Mouse (Mus musculus): ENCODE results near the gene Tbl1xr1. TPM values are rescaled to one million over a fixed set of nuclear protein-coding genes. Genes with fewer than 3 reads are reported as not detected.

Gene Tbl1xr1
- polyA plus RNA-seq, 1 experiment from 2014 or later = 12.0 TPM

DNA sequence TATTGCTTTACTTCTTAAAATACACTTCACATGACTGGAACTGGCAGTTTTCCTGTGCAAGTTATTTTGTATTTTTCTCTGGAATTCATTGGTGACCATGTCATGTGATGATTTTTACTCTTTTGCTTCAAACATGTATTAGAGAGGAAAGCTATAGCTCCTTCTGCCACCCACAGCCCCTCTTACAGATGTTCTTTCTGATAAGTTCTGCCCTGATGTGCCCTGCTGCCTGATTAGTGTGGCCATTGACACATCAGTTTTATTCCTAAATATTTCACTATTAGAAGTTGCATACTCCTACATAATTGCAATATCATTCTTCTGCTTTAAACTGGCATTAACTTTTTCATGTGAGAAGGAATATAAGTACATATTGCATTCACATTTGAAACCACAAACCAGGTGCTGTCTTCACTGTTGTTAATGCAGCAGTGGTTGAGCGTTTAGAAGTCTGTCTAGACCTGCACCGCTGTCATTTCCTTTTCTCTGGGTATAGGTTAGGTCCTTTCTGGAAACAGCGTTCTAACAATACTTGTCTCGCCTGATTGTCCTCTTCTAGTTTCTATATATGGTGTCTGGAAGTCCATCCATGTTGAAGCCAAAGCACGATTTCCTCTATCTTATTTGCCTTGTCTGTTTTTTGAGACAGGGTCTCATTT, 74.5 kb downstream of the Tbl1xr1 start:
- H3K4me3 ChIP-seq = no peak overlapping the region
- no peak overlapping the region for H3K9ac ChIP-seq
- no peak overlapping the region for H3K27ac ChIP-seq
- 65% methylated on average over 5 of the region's 5 CpGs for WGBS (ENCODE audit: insufficient replicate concordance)
- H3K9me3 ChIP-seq (replicated peaks) = no peaks in the 10 kb centered on the region
- peaks cover 29% of the 10 kb centered on the region for H3K4me1 ChIP-seq
- peak overlapping the region; percentile 9; the same call in 1 of the 2 replicates for H3K4me2 ChIP-seq
- H3K27me3 ChIP-seq (replicated peaks) = no peaks in the 10 kb centered on the region
- H3K36me3 ChIP-seq = peaks cover 5% of the 10 kb centered on the region; the same call in 1 of the 2 replicates
- peak; percentile 58; the same call in 1 of the 2 replicates for ATAC-seq

DNA sequence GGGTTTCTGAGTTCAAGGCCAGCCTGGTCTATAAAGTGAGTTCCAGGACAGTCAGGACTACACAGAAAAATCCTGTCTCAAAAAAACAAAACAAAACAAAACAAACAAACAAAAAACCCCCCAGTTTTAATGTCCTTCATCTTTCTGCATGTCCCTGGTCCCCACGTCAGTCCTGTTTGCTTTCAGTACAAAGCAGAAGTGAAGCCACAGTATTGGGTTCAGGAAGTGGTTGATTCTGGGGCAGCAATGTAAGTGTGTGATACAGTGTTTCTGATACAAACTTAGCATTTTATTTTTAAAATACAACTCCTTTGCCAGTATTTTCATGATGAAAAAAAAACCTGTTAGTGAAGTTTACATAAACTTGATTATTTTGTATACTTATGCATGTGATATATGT, 76.3 kb downstream of the Tbl1xr1 start:
- ATAC-seq = no peak
- H3K9me3 ChIP-seq (replicated peaks) = no peaks in the 10 kb centered on the region
- no peak overlapping the region for H3K9ac ChIP-seq
- H3K4me3 ChIP-seq = no peak overlapping the region
- peaks cover 31% of the 10 kb centered on the region for H3K4me1 ChIP-seq
- no peak overlapping the region for H3K27ac ChIP-seq
- 55% methylated on average over 1 of the region's 1 CpGs for WGBS (ENCODE audit: insufficient replicate concordance)
- peaks cover 11% of the 10 kb centered on the region; the same call in 1 of the 2 replicates for H3K36me3 ChIP-seq
- H3K4me2 ChIP-seq = no peak overlapping the region
- no peaks in the 10 kb centered on the region for H3K27me3 ChIP-seq (replicated peaks)

DNA sequence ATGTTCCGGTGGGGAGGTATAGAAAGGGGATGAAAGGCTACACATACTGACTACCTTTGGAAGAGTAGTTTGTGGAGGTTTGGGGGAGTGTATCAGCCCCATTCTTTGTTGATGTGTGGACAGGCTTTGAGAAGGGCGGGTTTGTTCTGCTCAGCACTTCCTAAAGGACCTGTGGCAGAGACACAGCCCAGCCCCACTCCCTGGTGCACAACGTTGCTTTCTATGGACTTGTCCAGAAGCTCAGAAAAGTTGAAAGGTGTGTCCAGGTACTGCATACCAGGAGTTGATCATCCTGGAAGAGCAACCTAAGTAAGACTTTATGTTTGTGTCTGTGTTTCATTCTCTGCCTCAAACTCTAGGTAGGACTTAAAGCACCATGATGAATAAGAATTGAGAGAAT, 78.1 kb downstream of the Tbl1xr1 start:
- Histone ChIP-seq H3K36me3 (peaks cover 9% of the 10 kb centered on the region; the same call in 1 of the 2 replicates), H3K9me3 (replicated peaks) (no peaks in the 10 kb centered on the region), H3K27ac (no peak overlapping the region), H3K4me2 (no peak overlapping the region), H3K4me1 (peaks cover 26% of the 10 kb centered on the region), H3K4me3 (no peak overlapping the region), H3K9ac (no peak overlapping the region), H3K27me3 (replicated peaks) (no peaks in the 10 kb centered on the region)
- ATAC-seq = no peak
- 73% methylated on average over 3 of the region's 3 CpGs for WGBS (ENCODE audit: insufficient replicate concordance)

DNA sequence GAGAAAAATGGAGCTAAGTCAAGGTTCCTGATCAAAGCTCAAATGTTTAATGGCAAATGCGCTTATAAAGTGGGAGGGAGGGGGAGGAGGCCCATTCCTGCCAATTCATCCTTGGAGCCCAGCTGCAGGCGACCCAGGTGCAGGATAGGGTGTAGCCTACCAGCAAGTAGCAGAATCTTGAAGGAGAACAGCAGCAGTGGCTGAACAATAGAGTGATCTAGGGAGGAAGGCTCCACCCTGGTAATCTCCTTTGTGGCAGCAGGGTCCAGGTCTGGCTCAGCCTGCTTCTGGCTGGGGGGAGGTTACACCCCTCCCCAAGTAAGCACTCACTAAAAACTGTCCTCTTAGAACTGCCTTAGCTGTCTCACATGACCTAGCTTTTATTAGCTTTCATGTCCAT, 79.9 kb downstream of the Tbl1xr1 start:
- WGBS (ENCODE audit: insufficient replicate concordance) = 48% methylated on average over 2 of the region's 2 CpGs

DNA sequence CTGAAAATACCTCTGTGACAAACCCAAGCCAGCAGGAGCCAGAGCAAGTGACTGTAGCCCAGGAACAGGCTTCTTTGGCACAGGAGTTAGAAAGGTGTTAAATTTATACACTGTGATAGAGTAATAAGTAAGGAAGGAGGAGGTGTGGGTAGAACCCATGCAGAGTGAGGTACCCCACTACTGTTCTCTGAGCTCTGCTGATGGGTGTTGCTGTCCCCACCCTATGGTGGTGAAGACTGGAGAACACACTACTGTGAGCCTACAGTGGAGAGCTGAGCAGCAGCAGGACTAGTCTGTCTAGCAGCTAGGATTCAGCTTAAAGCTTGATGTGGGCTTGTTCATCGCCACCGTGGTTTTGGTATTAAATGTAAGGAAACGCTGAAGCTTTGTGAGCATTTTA, 86.5 kb downstream of the Tbl1xr1 start:
- WGBS (ENCODE audit: insufficient replicate concordance) = 90% methylated on average over 3 of the region's 3 CpGs

More for the DNA sequence above, 79.9 kb downstream of the Tbl1xr1 start:
- ATAC-seq = peak; percentile 61; the same call in 1 of the 2 replicates
- Histone ChIP-seq H3K4me2 (no peak overlapping the region), H3K27ac (no peak overlapping the region), H3K9ac (no peak overlapping the region), H3K27me3 (replicated peaks) (no peaks in the 10 kb centered on the region), H3K4me1 (peaks cover 11% of the 10 kb centered on the region; the same call in 1 of the 2 replicates), H3K36me3 (peaks cover 6% of the 10 kb centered on the region; the same call in 1 of the 2 replicates), H3K9me3 (replicated peaks) (no peaks in the 10 kb centered on the region), H3K4me3 (no peak overlapping the region)

DNA sequence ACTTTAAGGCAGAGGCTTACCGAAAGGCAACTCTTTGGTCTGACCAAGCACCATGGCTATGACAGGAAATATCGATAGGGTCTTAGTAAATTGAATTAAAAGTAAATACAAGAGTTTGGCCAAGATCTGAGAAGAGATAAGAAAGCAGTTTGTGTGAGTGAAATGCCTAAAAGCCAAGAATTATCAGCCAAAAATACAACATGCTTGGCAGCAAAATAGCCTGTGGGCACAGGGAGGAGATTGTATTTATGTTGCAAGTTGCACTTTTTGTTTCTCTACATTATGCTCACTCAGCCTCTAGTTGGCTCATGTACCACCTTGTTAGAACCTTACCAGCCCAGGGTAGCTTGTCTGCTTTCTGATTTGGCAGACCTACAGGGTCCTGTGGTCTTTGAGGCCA, 91.4 kb downstream of the Tbl1xr1 start:
- Histone ChIP-seq H3K9me3 (replicated peaks) (no peaks in the 10 kb centered on the region), H3K4me2 (no peak overlapping the region), H3K27me3 (replicated peaks) (no peaks in the 10 kb centered on the region), H3K27ac (no peak overlapping the region), H3K9ac (no peak overlapping the region), H3K4me3 (no peak overlapping the region), H3K4me1 (peaks cover 5% of the 10 kb centered on the region; the same call in 1 of the 2 replicates), H3K36me3 (peaks cover 3% of the 10 kb centered on the region; the same call in 1 of the 2 replicates)
- no peak for ATAC-seq
- 78% methylated on average over 2 of the region's 2 CpGs for WGBS (ENCODE audit: insufficient replicate concordance)

More for the DNA sequence above, 86.5 kb downstream of the Tbl1xr1 start:
- no peaks in the 10 kb centered on the region for H3K4me1 ChIP-seq
- peaks cover 5% of the 10 kb centered on the region; the same call in 1 of the 2 replicates for H3K36me3 ChIP-seq
- no peaks in the 10 kb centered on the region for H3K9me3 ChIP-seq (replicated peaks)
- H3K9ac ChIP-seq = no peak overlapping the region
- H3K27me3 ChIP-seq (replicated peaks) = no peaks in the 10 kb centered on the region
- H3K27ac ChIP-seq = no peak overlapping the region
- ATAC-seq = no peak
- no peak overlapping the region for H3K4me3 ChIP-seq
- no peak overlapping the region for H3K4me2 ChIP-seq

DNA sequence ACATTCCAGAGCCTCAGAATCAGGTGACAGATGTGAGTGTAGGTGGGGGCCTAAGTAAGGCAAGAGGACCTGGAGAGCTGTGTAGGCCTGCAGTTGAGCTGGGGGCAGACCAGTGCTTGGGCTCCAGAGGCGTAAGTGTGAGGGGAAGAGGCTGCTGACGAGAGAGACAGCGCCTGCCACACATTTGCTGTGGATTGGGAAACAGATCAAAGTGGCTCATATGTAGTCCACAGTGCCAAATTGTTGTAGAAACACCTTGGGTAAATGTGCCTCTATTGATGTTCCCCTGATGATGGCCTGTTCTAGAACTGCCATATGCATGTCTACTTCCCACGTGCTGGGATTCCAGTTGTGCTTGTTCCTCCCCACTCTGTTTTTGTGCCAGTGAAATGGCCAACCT, 92.0 kb downstream of the Tbl1xr1 start:
- H3K4me1 ChIP-seq = peaks cover 5% of the 10 kb centered on the region; the same call in 1 of the 2 replicates
- H3K27ac ChIP-seq = no peak overlapping the region
- no peak overlapping the region for H3K9ac ChIP-seq
- WGBS (ENCODE audit: insufficient replicate concordance) = 90% methylated on average over 4 of the region's 4 CpGs
- H3K36me3 ChIP-seq = peaks cover 2% of the 10 kb centered on the region; the same call in 1 of the 2 replicates
- H3K4me3 ChIP-seq = no peak overlapping the region
- no peaks in the 10 kb centered on the region for H3K27me3 ChIP-seq (replicated peaks)
- no peaks in the 10 kb centered on the region for H3K9me3 ChIP-seq (replicated peaks)
- H3K4me2 ChIP-seq = no peak overlapping the region
- ATAC-seq = no peak

DNA sequence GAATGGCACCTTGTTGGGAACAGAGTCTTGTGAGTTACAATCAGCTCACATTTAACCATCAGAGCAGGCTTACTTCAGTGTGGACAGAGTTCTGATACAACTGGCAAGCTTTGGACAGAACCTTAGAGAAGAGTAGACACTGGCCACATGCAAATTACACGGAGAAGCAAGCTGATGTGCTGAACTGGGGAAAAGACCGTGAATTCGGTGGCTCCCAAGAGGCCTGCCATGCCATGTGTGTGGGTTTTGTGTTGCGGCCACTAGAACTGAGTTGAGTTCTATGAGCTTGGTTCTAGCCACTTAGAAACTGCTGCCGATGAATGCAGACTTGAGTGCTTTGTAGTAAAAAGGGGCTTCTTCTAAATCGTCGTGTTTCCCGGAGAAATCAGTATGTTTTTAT, 95.1 kb downstream of the Tbl1xr1 start:
- WGBS (ENCODE audit: insufficient replicate concordance) = 84% methylated on average over 8 of the region's 8 CpGs
- Histone ChIP-seq H3K36me3 (no peaks in the 10 kb centered on the region), H3K9me3 (replicated peaks) (no peaks in the 10 kb centered on the region), H3K4me3 (no peak overlapping the region), H3K9ac (no peak overlapping the region), H3K27me3 (replicated peaks) (no peaks in the 10 kb centered on the region), H3K4me1 (peaks cover 5% of the 10 kb centered on the region; the same call in 1 of the 2 replicates), H3K27ac (no peak overlapping the region), H3K4me2 (no peak overlapping the region)
- ATAC-seq = no peak

DNA sequence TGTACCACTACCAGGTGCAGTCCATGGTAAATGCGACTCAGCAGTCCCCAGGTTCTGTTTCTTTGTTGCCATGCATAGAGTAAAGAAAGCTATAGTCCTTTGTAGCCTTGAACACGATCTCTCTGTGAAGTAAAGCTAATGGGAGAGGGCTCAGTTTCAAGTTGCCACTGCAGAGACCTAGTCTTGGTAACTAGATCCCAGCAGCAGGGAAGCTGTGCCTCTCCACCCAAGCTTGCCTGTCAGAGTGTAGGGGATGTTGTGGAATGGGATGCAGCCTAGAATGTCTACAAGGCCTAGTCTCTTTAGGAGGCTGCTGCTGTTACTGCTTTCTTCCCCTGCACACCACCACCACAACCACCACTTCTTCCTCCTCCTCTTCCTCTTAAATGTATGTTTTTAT, 96.0 kb downstream of the Tbl1xr1 start:
- H3K9me3 ChIP-seq (replicated peaks) = no peaks in the 10 kb centered on the region
- no peak for ATAC-seq
- 68% methylated on average over 2 of the region's 2 CpGs for WGBS (ENCODE audit: insufficient replicate concordance)

DNA sequence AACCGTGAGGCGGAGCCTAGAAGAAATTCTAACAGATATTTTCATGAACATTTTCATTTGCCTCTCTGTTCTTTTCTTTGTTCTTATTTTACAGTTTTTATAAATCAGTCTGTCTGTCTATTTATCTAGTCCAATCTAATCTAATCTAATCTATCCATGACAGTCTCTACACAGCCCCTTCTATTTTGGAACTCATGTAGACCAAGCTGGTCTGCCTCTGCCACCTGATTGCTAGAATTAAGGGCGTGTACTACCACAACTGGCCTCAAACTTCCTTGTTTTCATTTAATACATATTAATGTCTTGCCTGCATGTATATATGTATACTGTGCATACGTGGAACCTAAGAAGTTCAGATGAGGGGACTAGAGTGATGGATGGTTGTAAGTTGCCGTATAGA, 96.7 kb downstream of the Tbl1xr1 start:
- no peaks in the 10 kb centered on the region for H3K9me3 ChIP-seq (replicated peaks)
- H3K27ac ChIP-seq = no peak overlapping the region

More for the DNA sequence above, 96.0 kb downstream of the Tbl1xr1 start:
- Histone ChIP-seq H3K27me3 (replicated peaks) (no peaks in the 10 kb centered on the region), H3K27ac (no peak overlapping the region), H3K9ac (no peak overlapping the region), H3K4me1 (peaks cover 5% of the 10 kb centered on the region; the same call in 1 of the 2 replicates), H3K36me3 (no peaks in the 10 kb centered on the region), H3K4me3 (no peak overlapping the region), H3K4me2 (no peak overlapping the region)

DNA sequence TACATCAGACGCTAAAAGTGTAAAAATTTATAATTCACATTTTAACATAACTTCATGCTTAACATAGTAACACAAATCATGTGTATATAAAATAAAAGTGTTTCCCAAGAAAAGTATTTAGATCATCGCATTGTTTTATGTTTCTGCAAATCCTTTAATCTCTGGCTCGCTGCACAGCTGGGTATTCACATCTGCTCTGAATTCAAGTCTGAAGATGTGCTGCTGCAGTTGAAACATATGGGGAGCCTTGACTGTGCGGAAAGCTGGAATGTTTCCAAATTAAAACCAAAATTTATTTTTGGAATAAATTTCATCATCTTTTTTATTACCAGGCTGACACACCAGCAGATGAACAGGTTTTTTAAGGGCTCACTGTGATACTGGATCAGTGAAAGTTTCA, 97.8 kb downstream of the Tbl1xr1 start:
- ATAC-seq = no peak
- 83% methylated on average over 4 of the region's 4 CpGs for WGBS (ENCODE audit: insufficient replicate concordance)
- Histone ChIP-seq H3K27me3 (replicated peaks) (no peaks in the 10 kb centered on the region), H3K4me3 (no peak overlapping the region), H3K4me2 (no peak overlapping the region), H3K9me3 (replicated peaks) (no peaks in the 10 kb centered on the region), H3K4me1 (peaks cover 8% of the 10 kb centered on the region; the same call in 1 of the 2 replicates), H3K9ac (no peak overlapping the region), H3K36me3 (no peaks in the 10 kb centered on the region), H3K27ac (no peak overlapping the region)

More for the DNA sequence above, 96.7 kb downstream of the Tbl1xr1 start:
- no peak overlapping the region for H3K9ac ChIP-seq
- no peak for ATAC-seq
- H3K36me3 ChIP-seq = no peaks in the 10 kb centered on the region
- no peak overlapping the region for H3K4me2 ChIP-seq
- no peaks in the 10 kb centered on the region for H3K27me3 ChIP-seq (replicated peaks)
- WGBS (ENCODE audit: insufficient replicate concordance) = 80% methylated on average over 5 of the region's 5 CpGs
- H3K4me1 ChIP-seq = peaks cover 8% of the 10 kb centered on the region; the same call in 1 of the 2 replicates
- H3K4me3 ChIP-seq = no peak overlapping the region

DNA sequence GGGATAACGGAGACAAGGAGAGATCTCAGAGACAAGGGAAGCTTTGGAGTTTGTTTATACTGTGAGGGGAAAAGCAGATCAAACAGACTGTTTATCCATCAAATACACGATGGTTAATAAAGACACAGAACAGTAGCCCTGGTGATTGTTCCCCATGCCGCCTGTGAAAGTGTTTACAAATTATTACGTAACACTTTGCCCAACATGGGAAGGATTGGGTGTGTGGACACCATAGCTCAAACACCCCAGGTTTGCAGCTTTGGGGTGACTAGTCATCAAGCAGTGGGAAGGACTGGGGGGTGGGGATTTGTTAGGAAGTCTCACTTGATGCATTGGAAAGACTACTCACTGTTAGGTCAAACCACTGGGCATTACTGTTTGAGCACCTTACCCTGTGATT, 103.6 kb downstream of the Tbl1xr1 start:
- ATAC-seq = no peak
- H3K36me3 ChIP-seq = no peaks in the 10 kb centered on the region
- H3K4me3 ChIP-seq = no peak overlapping the region
- no peaks in the 10 kb centered on the region for H3K9me3 ChIP-seq (replicated peaks)
- H3K9ac ChIP-seq = no peak overlapping the region
- 61% methylated on average over 4 of the region's 4 CpGs for WGBS (ENCODE audit: insufficient replicate concordance)
- H3K27me3 ChIP-seq (replicated peaks) = no peaks in the 10 kb centered on the region
- no peak overlapping the region for H3K4me2 ChIP-seq
- H3K4me1 ChIP-seq = 0 out of 2 replicates have a peak, but pooled peaks cover 3% of the 10 kb centered on the region
- no peak overlapping the region for H3K27ac ChIP-seq

Measured in liver, embryonic 12.5 days (tissue).